Mouse (Mus musculus) heart, postnatal 0 days (tissue): ENCODE measurements around the gene Pitx2. TPM values are rescaled to one million over a fixed set of nuclear protein-coding genes. Genes with fewer than 3 reads are reported as not detected.

Experiments
- ATAC-seq: fragments of 200-750 bp; cut with Nextera tagmentation; 2 replicates; pipeline ENCODE4 v1.8.0; 2017; ENCODE audit warnings: low read depth, moderate number of reproducible peaks, moderate library complexity; ENCODE audit not compliant: insufficient read depth
- DNase-seq: peaks from one replicate; pipeline ENCODE4 v3.0.0-alpha.2; 2016; ENCODE audit warnings: low spot score
- H3K27ac ChIP-seq: fragments of 300-500 bp; sonication (generic); 2 replicates; pipeline ENCODE4 v1.5.1; 2014; ENCODE audit warnings: low read depth, mild to moderate bottlenecking
- H3K27me3 ChIP-seq: fragments of 300-500 bp; sonication (generic); 2 replicates; pipeline ENCODE4 v1.6.1; 2014; ENCODE audit warnings: low read length, mixed read lengths; ENCODE audit not compliant: control insufficient read depth, insufficient read depth
- H3K36me3 ChIP-seq: fragments of 300-500 bp; sonication (generic); replicated peaks from 2 replicates; pipeline ENCODE4 v1.6.1; 2014; ENCODE audit warnings: low read length, mixed read lengths; ENCODE audit not compliant: control insufficient read depth, insufficient read depth
- H3K4me1 ChIP-seq: fragments of 300-500 bp; sonication (generic); 2 replicates; pipeline ENCODE4 v1.6.1; 2014; ENCODE audit warnings: antibody characterized with exemption; ENCODE audit not compliant: control insufficient read depth, insufficient read depth
- H3K4me2 ChIP-seq: fragments of 300-500 bp; sonication (generic); 2 replicates; pipeline ENCODE4 v1.6.1; 2014; ENCODE audit warnings: low read depth, mild to moderate bottlenecking, low read length, moderate library complexity
- H3K4me3 ChIP-seq: fragments of 300-500 bp; sonication (generic); 2 replicates; pipeline ENCODE4 v1.5.1; 2014; ENCODE audit warnings: low read depth, low read length
- H3K9ac ChIP-seq: fragments of 300-500 bp; sonication (generic); replicated peaks from 2 replicates; pipeline ENCODE4 v1.6.1; 2014; ENCODE audit warnings: low read depth, low read length, mixed read lengths
- H3K9me3 ChIP-seq: fragments of 300-500 bp; sonication (generic); replicated peaks from 2 replicates; pipeline ENCODE4 v1.6.1; 2016; ENCODE audit warnings: low read length; ENCODE audit not compliant: control insufficient read depth
- CTCF ChIP-seq: IDR thresholded peaks from 2 replicates; pipeline ENCODE4 v1.5.1; 2016; ENCODE audit warnings: antibody characterized with exemption, control low read depth, low read depth
- EP300 ChIP-seq: IDR thresholded peaks from 2 replicates; pipeline ENCODE4 v1.6.1; 2016; ENCODE audit warnings: antibody characterized with exemption, low read depth
- whole genome bisulfite sequencing: fragments of 180-500 bp; shearing (Covaris S2); extraction: QIAGEN DNeasy Blood & Tissue Kit; methylation state at CpG from one replicate; pipeline ENCODE4 v1.1.7; 2014; 5-methylcytosine and 5-hydroxymethylcytosine counted together
- polyA plus RNA-seq: library from polyadenylated mRNA; unstranded; fragments of >200 nt; fragmentation: Nextera tagmentation; extraction: Ambion mirVana; gene quantifications from 2 replicates; pipeline ENCODE4 v1.2.1, GENCODE M21; 2015
- total RNA-seq: library from RNA; depleted of rRNA; stranded (reverse); fragments of >200 nt; gene quantifications from 2 replicates; pipeline ENCODE4 v1.2.3, GENCODE M21; 2014; ENCODE audit warnings: low replicate concordance

Pitx2 gene
- total and polyA plus RNA-seq, 2 experiments from 2014 or later: 3.9 to 13.0 TPM

DNA sequence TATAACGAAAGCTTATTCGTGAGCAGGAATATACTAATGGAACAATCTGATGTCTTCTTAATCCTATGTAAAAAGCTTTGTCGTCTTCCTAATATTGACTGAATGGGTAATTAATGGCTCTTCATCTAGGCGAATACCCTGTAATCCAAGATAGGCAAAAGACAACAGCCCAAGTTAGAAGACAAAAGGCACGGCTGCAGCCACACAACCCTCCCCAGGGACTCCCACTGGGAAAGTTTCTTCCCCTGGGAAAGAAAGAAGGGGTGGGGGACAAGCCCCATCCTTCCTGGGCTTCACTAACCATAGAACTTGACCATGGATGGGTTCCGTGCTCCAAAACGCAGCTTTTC is 8.3 kb downstream of the Pitx2 start:
- no peak for TF ChIP-seq CTCF
- TF ChIP-seq EP300: no peak
- no peak overlapping the region for H3K4me2 ChIP-seq
- peaks cover 98% of the 10 kb centered on the region for H3K27me3 ChIP-seq
- H3K9ac ChIP-seq: no peak overlapping the region
- no peaks in the 10 kb centered on the region for H3K4me1 ChIP-seq
- no peaks in the 10 kb centered on the region for H3K36me3 ChIP-seq
- no peak overlapping the region; the same call in 1 of the 2 replicates for H3K4me3 ChIP-seq
- DNase-seq (no peak), ATAC-seq (no peak)
- WGBS: 9% methylated on average over 7 of the region's 7 CpGs
- H3K27ac ChIP-seq: no peak overlapping the region
- no peaks in the 10 kb centered on the region for H3K9me3 ChIP-seq

DNA sequence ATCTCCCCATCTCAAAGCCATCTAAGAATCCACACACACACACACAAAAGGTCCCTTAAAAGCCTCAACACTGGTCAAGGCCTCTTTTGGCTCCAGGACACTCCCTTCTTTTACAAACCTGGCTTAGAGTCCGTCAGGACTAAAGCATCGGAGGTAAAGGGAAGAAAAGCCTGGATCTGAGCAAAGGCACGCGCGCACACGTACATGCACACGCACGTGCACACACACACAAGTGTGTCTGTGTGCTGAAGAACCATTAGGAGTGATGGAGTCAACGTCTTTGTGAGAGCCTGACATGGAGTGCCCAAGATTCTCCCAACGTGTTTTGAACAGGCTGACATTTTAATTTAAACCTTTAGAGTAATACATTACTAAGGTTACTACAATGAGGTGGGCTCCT is 8.7 kb downstream of the Pitx2 start:
- Histone ChIP-seq H3K27ac (no peak overlapping the region), H3K9me3 (no peaks in the 10 kb centered on the region), H3K27me3 (peaks cover 98% of the 10 kb centered on the region), H3K4me2 (no peak overlapping the region), H3K4me3 (no peak overlapping the region; the same call in 1 of the 2 replicates), H3K9ac (no peak overlapping the region), H3K4me1 (no peaks in the 10 kb centered on the region), H3K36me3 (no peaks in the 10 kb centered on the region)
- WGBS: 5% methylated on average over 10 of the region's 10 CpGs
- ATAC-seq (no peak), DNase-seq (no peak)
- TF ChIP-seq EP300: no peak
- TF ChIP-seq CTCF: no peak

DNA sequence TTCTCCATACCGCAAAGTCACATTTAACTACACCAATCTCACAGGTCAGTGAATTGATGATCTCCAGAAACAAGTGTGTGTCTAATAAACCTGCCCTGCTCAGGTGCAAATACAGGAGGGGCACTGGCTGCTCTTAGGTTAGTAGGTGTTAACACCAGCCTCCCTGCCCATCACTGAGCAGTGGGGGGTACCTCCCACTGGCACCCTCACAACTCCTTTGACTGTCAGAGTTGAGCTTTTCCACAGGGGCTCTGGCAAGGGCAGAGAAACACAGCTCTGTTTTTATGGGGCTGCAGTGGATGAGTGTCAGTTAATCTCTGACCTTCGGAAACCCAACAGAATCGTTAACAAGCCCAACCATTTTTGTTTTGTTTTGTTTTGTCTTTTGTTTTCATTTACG is 9.6 kb downstream of the Pitx2 start:
- 12% methylated on average over 4 of the region's 4 CpGs for whole genome bisulfite sequencing
- ATAC-seq: no peak
- H3K9ac ChIP-seq: no peak overlapping the region
- H3K4me1 ChIP-seq: no peaks in the 10 kb centered on the region
- H3K9me3 ChIP-seq: no peaks in the 10 kb centered on the region
- peaks cover 97% of the 10 kb centered on the region for H3K27me3 ChIP-seq
- no peak overlapping the region for H3K4me3 ChIP-seq
- H3K27ac ChIP-seq: no peak overlapping the region
- no peak for TF ChIP-seq CTCF
- no peak for TF ChIP-seq EP300
- no peaks in the 10 kb centered on the region for H3K36me3 ChIP-seq
- H3K4me2 ChIP-seq: no peak overlapping the region
- DNase-seq: no peak

DNA sequence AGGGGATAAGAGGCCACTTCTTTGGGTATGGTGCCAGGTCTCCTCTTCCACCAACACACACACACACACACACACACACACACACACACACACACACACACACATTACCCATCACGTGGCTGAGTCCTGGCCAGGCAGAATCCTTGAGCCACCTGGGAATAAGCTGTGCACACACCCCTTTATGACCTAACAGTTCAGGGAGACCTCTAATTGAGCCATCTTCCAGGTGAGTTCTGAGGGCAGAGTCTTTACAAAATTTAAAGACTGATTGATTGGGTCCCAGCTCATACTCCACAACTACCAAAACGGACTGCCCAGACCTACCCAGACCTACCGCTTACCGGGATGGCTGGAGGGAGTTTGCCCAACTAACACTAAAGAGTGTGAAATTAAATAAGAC is 10.1 kb downstream of the Pitx2 start:
- no peak overlapping the region for H3K9ac ChIP-seq
- H3K4me1 ChIP-seq: no peaks in the 10 kb centered on the region
- WGBS: 3% methylated on average over 4 of the region's 4 CpGs
- H3K4me2 ChIP-seq: no peak overlapping the region
- H3K4me3 ChIP-seq: no peak overlapping the region
- no peak overlapping the region for H3K27ac ChIP-seq
- H3K27me3 ChIP-seq: peaks cover 97% of the 10 kb centered on the region
- no peaks in the 10 kb centered on the region for H3K9me3 ChIP-seq
- no peak for TF ChIP-seq CTCF
- TF ChIP-seq EP300: no peak
- no peaks in the 10 kb centered on the region for H3K36me3 ChIP-seq
- DNase-seq (no peak), ATAC-seq (no peak)

DNA sequence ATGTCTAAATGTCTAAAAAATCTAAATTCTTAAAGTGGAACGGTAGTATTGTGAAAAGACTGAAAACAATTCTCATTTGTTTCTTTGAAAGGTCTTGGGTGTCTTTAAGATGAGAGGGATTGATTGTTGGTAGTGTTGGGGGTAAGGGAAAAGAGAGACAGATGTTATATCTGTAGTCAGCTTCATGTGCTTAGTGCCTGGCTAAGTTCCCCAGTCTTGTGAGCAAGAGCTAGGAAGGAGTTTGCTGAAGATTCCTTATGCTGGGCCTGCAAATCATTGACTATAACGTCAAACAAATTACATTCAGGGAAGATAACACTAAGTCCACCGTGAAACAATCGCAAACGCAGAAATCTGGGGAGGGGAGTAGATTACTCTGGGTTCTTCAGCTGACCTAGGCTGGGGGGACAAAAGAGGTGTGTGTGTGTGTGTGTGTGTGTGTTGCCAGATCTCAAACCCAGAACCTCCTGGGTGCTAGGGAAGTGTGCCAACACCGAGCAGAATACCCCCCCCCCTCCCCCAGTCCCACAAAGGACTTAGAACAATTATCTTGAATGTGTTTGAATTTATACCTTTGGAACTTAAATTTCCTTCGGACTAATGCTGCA is 12.5 kb downstream of the Pitx2 start:
- H3K27ac ChIP-seq: no peak overlapping the region
- TF ChIP-seq EP300: no peak
- TF ChIP-seq CTCF: no peak
- no peak overlapping the region for H3K9ac ChIP-seq
- no peak overlapping the region for H3K4me2 ChIP-seq
- H3K9me3 ChIP-seq: no peaks in the 10 kb centered on the region
- DNase-seq: no peak
- WGBS: 8% methylated on average over 7 of the region's 7 CpGs
- H3K27me3 ChIP-seq: peaks cover 99% of the 10 kb centered on the region
- no peak overlapping the region for H3K4me3 ChIP-seq
- H3K36me3 ChIP-seq: no peaks in the 10 kb centered on the region
- H3K4me1 ChIP-seq: no peaks in the 10 kb centered on the region
- no peak for ATAC-seq

DNA sequence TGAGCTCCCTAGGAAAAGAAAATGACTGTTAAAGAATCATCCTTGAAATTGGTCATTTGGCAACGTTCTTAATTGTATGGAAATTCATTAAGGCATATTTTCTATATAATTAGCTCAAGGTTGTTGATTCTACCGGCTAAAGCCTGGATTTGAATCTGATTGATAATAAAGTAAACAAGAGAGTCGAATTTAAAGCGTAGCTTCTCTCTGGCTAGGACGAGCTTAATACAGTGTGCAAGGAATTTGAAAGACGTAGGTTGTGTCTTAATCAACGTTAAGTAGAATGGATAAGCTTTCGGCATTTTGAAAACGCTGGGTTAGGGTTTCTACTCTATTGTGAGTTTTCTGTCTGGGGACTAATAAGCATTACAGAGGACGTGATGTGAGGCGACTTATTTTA is 13.1 kb downstream of the Pitx2 start:
- 6% methylated on average over 11 of the region's 11 CpGs for WGBS
- peaks cover 99% of the 10 kb centered on the region for H3K27me3 ChIP-seq
- H3K4me2 ChIP-seq: no peak overlapping the region

More for the DNA sequence above, 13.1 kb downstream of the Pitx2 start:
- no peak for DNase-seq
- TF ChIP-seq CTCF: no peak
- no peak for TF ChIP-seq EP300
- Histone ChIP-seq H3K27ac (no peak overlapping the region), H3K4me3 (no peak overlapping the region), H3K9ac (no peak overlapping the region), H3K9me3 (no peaks in the 10 kb centered on the region), H3K36me3 (no peaks in the 10 kb centered on the region), H3K4me1 (no peaks in the 10 kb centered on the region)
- ATAC-seq: no peak
